Mouse (Mus musculus) stomach, postnatal 0 days (tissue): ENCODE measurements around the gene Fosl1. TPM values are rescaled to one million over a fixed set of nuclear protein-coding genes. Genes with fewer than 3 reads are reported as not detected.

ENCODE experiments used
- ATAC-seq: fragments of 200-750 bp; cut with Nextera tagmentation; 2 replicates; pipeline ENCODE4 v1.8.0; 2017; ENCODE audit not compliant: low FRiP score, low TSS enrichment
- DNase-seq: peaks from one replicate; pipeline ENCODE4 v3.0.0-alpha.2; 2016; ENCODE audit warnings: low spot score
- H3K27ac ChIP-seq: fragments of 300-500 bp; sonication (generic); replicated peaks from 2 replicates; pipeline ENCODE4 v1.5.1; 2014; ENCODE audit warnings: mild to moderate bottlenecking, control low read depth
- H3K27me3 ChIP-seq: fragments of 300-500 bp; sonication (generic); 2 replicates; pipeline ENCODE4 v1.6.1; 2014; ENCODE audit warnings: low read length; ENCODE audit not compliant: control insufficient read depth, insufficient read depth
- H3K36me3 ChIP-seq: fragments of 300-500 bp; sonication (generic); 2 replicates; pipeline ENCODE4 v1.6.1; 2014; ENCODE audit warnings: low read length, mixed read lengths; ENCODE audit not compliant: control insufficient read depth, insufficient read depth
- H3K4me1 ChIP-seq: fragments of 300-500 bp; sonication (generic); replicated peaks from 2 replicates; pipeline ENCODE4 v1.6.1; 2014; ENCODE audit warnings: antibody characterized with exemption; ENCODE audit not compliant: control insufficient read depth, insufficient read depth
- H3K4me2 ChIP-seq: fragments of 300-500 bp; sonication (generic); replicated peaks from 2 replicates; pipeline ENCODE4 v1.6.1; 2014; ENCODE audit warnings: low read depth, mild to moderate bottlenecking, control low read depth, moderate library complexity
- H3K4me3 ChIP-seq: fragments of 300-500 bp; sonication (generic); 2 replicates; pipeline ENCODE4 v1.5.1; 2014; ENCODE audit warnings: low read depth, low read length, control low read depth
- H3K9ac ChIP-seq: fragments of 300-500 bp; sonication (generic); 2 replicates; pipeline ENCODE4 v1.6.1; 2014; ENCODE audit warnings: mild to moderate bottlenecking, low read length, control low read depth, mixed read lengths
- H3K9me3 ChIP-seq: fragments of 300-500 bp; sonication (generic); 2 replicates; pipeline ENCODE4 v1.6.1; 2016; ENCODE audit warnings: low read length; ENCODE audit not compliant: control insufficient read depth
- CTCF ChIP-seq: IDR thresholded peaks from 2 replicates; pipeline ENCODE4 v1.5.1; 2016; ENCODE audit warnings: antibody characterized with exemption, low read depth, mild to moderate bottlenecking, moderate library complexity
- EP300 ChIP-seq: optimal IDR thresholded peaks from 2 replicates; pipeline ENCODE3; 2016; ENCODE audit warnings: antibody characterized with exemption
- WGBS: fragments of 180-500 bp; shearing (Covaris S2); extraction: QIAGEN DNeasy Blood & Tissue Kit; methylation state at CpG from one replicate; pipeline ENCODE4 v1.1.7; 2014; 5-methylcytosine and 5-hydroxymethylcytosine counted together
- polyA plus RNA-seq: library from polyadenylated mRNA; unstranded; fragments of >200 nt; fragmentation: Nextera tagmentation; extraction: Ambion mirVana; gene quantifications from 2 replicates; pipeline ENCODE4 v1.2.1, GENCODE M21; 2015

Fosl1 gene
- polyA plus RNA-seq, 1 experiment from 2014 or later, result 0.16 TPM

DNA sequence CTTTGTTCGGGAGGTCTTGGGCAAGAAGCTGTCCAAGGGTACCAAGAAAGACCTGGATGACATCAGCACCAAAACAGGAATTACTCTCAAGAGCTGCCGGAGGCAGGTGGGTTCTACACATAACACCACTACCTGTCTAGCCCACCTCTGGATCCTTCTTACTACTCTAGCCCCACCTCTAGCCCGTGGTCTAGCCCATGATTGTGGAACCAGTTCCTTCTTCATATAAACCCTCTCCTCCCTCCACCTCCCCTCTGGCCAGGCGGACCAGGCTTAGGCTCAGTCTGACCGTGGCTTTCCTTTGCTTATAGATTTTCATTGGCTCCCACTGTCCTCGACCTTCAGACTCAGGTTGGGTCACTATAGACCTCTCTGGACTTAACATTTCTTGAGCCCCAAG is 14.1 kb downstream of the Fosl1 start:
- Histone ChIP-seq H3K27ac (no peak overlapping the region), H3K9ac (no peak overlapping the region; the same call in 1 of the 2 replicates), H3K4me3 (peak overlapping the region; percentile 71), H3K27me3 (no peaks in the 10 kb centered on the region), H3K4me1 (0 out of 2 replicates have a peak, but pooled peaks cover 1% of the 10 kb centered on the region), H3K4me2 (peak overlapping the region; percentile 92), H3K9me3 (no peaks in the 10 kb centered on the region), H3K36me3 (peaks cover 18% of the 10 kb centered on the region)
- TF ChIP-seq EP300 (no peak), CTCF (no peak)
- 83% methylated on average over 6 of the region's 6 CpGs for WGBS
- no peak for ATAC-seq
- DNase-seq, result no peak

DNA sequence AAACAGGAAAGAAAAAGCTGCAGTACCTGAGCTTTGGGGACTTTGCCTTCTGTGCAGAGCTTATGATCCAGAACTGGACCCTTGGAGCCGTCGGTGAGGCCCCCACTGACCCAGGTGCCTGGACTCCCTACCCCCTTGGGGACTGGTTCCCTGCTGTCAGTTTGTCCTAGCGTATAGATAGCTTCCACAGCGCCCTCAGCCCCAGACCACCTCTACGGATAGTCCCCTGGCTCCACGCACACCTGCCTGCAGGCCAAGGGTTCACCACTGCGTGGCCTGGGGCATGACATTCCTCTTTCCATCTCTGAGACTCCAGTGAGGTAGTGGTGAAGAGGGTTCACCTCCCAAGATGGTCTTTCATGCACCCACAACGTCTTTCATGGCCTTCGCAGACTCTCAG is 15.9 kb downstream of the Fosl1 start:
- H3K27me3 ChIP-seq, result no peaks in the 10 kb centered on the region
- peaks cover 18% of the 10 kb centered on the region for H3K36me3 ChIP-seq
- H3K27ac ChIP-seq, result no peak overlapping the region
- H3K4me1 ChIP-seq, result no peaks in the 10 kb centered on the region
- H3K4me3 ChIP-seq, result no peak overlapping the region
- DNase-seq, result no peak
- WGBS, result 87% methylated on average over 9 of the region's 9 CpGs
- no peak overlapping the region for H3K4me2 ChIP-seq
- no peaks in the 10 kb centered on the region for H3K9me3 ChIP-seq
- no peak overlapping the region for H3K9ac ChIP-seq
- TF ChIP-seq CTCF, result no peak
- TF ChIP-seq EP300, result no peak
- no peak for ATAC-seq

DNA sequence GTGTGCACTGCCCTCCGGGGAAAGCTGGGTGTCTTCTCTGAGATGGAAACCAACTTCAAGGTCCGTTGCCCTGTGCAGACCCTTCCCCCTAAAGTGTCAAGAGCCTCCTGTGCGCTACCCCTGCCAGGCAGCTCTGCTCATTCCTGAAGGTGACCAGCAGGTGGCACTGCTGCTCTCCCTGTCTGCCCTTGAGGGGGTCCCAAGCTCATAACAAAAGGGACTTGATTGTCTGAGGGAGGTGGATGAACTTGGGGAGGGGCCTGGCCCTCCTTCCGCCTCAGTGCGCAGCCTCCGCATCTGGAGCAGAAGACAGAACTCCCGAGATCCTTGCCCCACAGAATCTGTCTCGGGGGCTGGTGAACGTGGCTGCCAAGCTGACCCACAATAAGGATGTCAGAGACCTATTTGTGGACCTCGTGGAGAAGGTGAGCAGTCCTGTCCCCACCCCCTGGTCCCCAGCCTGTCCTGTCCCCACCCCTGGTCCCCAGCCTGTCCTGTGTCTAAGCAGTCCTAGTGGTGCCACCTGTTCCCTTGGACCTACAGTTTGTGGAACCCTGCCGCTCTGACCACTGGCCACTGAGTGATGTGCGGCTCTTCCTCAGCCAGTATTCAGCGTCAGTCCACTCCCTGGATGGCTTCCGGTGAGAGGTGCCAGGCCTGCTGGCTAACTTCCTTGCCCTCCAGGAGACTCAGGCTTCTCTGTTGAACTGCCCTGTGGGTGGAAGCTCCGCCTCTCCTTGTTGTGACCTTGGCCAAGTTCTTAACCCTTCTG is 16.6 kb downstream of the Fosl1 start:
- H3K4me3 ChIP-seq, result peak overlapping the region; percentile 12; the same call in 1 of the 2 replicates
- WGBS, result 37% methylated on average over 14 of the region's 15 CpGs
- no peaks in the 10 kb centered on the region for H3K4me1 ChIP-seq
- H3K27me3 ChIP-seq, result no peaks in the 10 kb centered on the region
- TF ChIP-seq EP300, result no peak
- peak; percentile 93 for TF ChIP-seq CTCF
- H3K4me2 ChIP-seq, result peak overlapping the region; percentile 39; the same call in 1 of the 2 replicates
- ATAC-seq, result no peak
- 0 out of 2 replicates have a peak overlapping the region, but pooled peaks have one; percentile 27 for H3K9ac ChIP-seq
- H3K9me3 ChIP-seq, result no peaks in the 10 kb centered on the region
- H3K36me3 ChIP-seq, result peaks cover 18% of the 10 kb centered on the region
- DNase-seq, result peak; percentile 57
- H3K27ac ChIP-seq, result peak overlapping the region; percentile 56; the same call in 1 of the 2 replicates

DNA sequence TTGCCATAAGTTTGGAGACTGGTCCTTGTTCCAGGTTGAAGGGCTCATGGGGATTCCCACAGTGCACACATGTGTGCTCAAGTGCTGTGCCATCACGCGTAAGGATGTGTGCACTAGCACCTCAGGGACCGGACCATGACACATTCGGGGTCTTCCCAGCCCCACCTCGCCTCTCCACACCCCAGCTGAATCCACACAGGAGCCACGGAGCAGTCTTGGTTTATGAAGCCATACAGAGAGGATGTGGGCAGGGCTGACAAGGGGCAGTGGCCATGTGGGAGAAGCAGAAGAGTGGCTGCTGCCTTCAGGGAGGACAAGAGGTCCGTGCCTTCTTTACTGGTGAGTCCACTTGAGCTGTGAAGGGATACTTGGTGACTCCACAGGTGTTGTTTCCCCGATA is 17.7 kb downstream of the Fosl1 start:
- H3K27me3 ChIP-seq, result no peaks in the 10 kb centered on the region
- H3K4me2 ChIP-seq, result no peak overlapping the region
- no peak for ATAC-seq
- peaks cover 18% of the 10 kb centered on the region for H3K36me3 ChIP-seq
- WGBS, result 93% methylated on average over 8 of the region's 8 CpGs
- H3K9me3 ChIP-seq, result no peaks in the 10 kb centered on the region
- H3K4me1 ChIP-seq, result no peaks in the 10 kb centered on the region
- no peak overlapping the region for H3K27ac ChIP-seq
- H3K9ac ChIP-seq, result no peak overlapping the region
- no peak overlapping the region for H3K4me3 ChIP-seq
- no peak for TF ChIP-seq EP300
- TF ChIP-seq CTCF, result no peak
- no peak for DNase-seq

DNA sequence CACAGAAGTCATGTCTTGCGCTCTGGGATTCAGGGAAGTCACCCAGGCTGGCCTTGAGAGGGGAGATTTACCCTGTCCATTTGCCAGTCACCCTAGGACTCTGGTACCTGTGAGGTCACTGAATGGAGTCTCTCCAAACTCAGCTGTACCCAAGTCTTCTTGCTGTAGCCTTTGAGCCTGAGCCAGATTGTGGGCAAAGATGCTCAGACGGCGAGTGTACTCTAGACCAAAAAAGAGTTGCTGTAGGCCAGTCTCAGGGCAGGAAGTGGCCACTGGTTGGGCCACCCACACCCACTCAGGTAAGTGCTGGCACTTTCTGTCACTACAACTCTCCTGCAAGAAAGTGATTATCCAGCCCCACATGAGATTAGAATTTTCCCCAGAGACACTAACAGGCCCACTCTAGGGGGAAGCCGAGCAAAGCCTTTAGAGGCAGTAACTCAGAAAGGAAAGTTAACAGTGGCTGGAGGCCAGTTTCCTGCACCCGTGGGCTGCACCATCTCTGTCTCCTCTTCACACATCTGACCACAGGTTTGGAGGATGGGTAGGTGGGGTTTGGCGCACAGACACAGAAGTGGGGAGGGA is 19.7 kb downstream of the Fosl1 start:
- Histone ChIP-seq H3K9ac (no peak overlapping the region), H3K27ac (no peak overlapping the region), H3K4me2 (no peak overlapping the region), H3K4me1 (no peaks in the 10 kb centered on the region), H3K9me3 (no peaks in the 10 kb centered on the region), H3K4me3 (no peak overlapping the region), H3K36me3 (peaks cover 18% of the 10 kb centered on the region), H3K27me3 (no peaks in the 10 kb centered on the region)
- DNase-seq (no peak), ATAC-seq (no peak)
- no peak for TF ChIP-seq CTCF
- TF ChIP-seq EP300, result no peak
- 92% methylated on average over 6 of the region's 6 CpGs for WGBS

DNA sequence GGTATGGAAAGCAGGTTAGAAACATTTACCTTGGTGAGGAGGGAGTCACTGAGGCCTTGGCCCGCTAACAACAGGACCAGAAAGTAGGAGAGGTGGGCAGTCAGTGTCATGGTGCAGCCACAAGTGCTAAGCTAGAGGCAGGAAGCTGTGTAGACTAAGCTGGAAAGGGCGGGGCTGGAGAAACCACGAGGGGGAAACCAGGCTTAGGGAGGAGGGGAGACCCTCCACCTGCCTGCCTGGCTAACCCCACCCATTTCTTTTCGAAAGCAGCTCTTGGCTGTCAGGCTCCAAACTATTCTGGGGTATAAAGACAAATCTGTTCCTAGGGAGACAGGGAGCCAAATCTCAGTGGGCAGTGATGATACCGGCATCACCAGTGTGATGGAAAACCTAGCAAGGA is 21.0 kb downstream of the Fosl1 start, which contains the start of gene Ctsw:
Gene Ctsw, minus strand, starts transcription at position 134 of the 400 bp plus-strand sequence.
- no peak within 1 kb of the TSS for H3K4me2 ChIP-seq
- H3K36me3 ChIP-seq, result peaks cover 18% of the 10 kb centered on the region
- no peak within 1 kb of the TSS for H3K27ac ChIP-seq
- 36% methylated on average over 5 of the region's 5 CpGs for WGBS
- DNase-seq, result no peak
- no peaks in the 10 kb centered on the region for H3K4me1 ChIP-seq
- H3K9ac ChIP-seq, result no peak within 1 kb of the TSS
- ATAC-seq, result no peak
- no peak for TF ChIP-seq EP300
- TF ChIP-seq CTCF, result no peak
- no peaks in the 10 kb centered on the region for H3K9me3 ChIP-seq
- no peaks in the 10 kb centered on the region for H3K27me3 ChIP-seq
- H3K4me3 ChIP-seq, result no peak within 1 kb of the TSS
